Mouse (Mus musculus): ENCODE measurements around the gene Pth2. TPM values are rescaled to one million over a fixed set of nuclear protein-coding genes. Genes with fewer than 3 reads are reported as not detected.

Pth2 gene
- polyA plus RNA-seq, 1 experiment from 2014 or later: not detected

- no peaks in the 10 kb centered on the region for H3K9me3 ChIP-seq (replicated peaks)
- H3K4me1 ChIP-seq: peaks cover 34% of the 10 kb centered on the region
- H3K27me3 ChIP-seq (ENCODE audit: low read depth, poor library complexity, severe bottlenecking): no peaks in the 10 kb centered on the region
- H3K27ac ChIP-seq: peak overlapping the region; percentile 98; the same call in 1 of the 2 replicates
- no peak for DNase-seq (ENCODE audit: low spot score)
- H3K4me3 ChIP-seq: no peak overlapping the region
- 87% methylated on average over 9 of the region's 9 CpGs for WGBS
- H3K36me3 ChIP-seq: peaks cover 38% of the 10 kb centered on the region
Observed at GRCm38 (mm10) chr7:45155590-45155989, 25.2 kb upstream of the Pth2 start.

- DNase-seq (ENCODE audit: low spot score): no peak
- WGBS: 97% methylated on average over 15 of the region's 15 CpGs
- Histone ChIP-seq H3K27me3 (ENCODE audit: low read depth, poor library complexity, severe bottlenecking) (no peaks in the 10 kb centered on the region), H3K4me1 (peaks cover 28% of the 10 kb centered on the region), H3K27ac (no peak overlapping the region), H3K36me3 (peaks cover 44% of the 10 kb centered on the region), H3K9me3 (replicated peaks) (no peaks in the 10 kb centered on the region), H3K4me3 (no peak overlapping the region)
Observed at GRCm38 (mm10) chr7:45156206-45156605, 24.6 kb upstream of the Pth2 start.

GRCm38 (mm10) chr7:45157459-45157858, 23.3 kb upstream of the Pth2 start:
- H3K9me3 ChIP-seq (replicated peaks): no peaks in the 10 kb centered on the region
- H3K36me3 ChIP-seq: peaks cover 44% of the 10 kb centered on the region
- WGBS: 88% methylated on average over 14 of the region's 14 CpGs
- H3K4me1 ChIP-seq: peaks cover 29% of the 10 kb centered on the region
- H3K27me3 ChIP-seq (ENCODE audit: low read depth, poor library complexity, severe bottlenecking): peaks cover 3% of the 10 kb centered on the region
- H3K4me3 ChIP-seq: no peak overlapping the region
- no peak for DNase-seq (ENCODE audit: low spot score)
- no peak overlapping the region for H3K27ac ChIP-seq

- DNase-seq (ENCODE audit: low spot score): no peak
- peaks cover 32% of the 10 kb centered on the region for H3K4me1 ChIP-seq
- H3K9me3 ChIP-seq (replicated peaks): no peaks in the 10 kb centered on the region
- no peak overlapping the region for H3K27ac ChIP-seq
- peaks cover 44% of the 10 kb centered on the region for H3K36me3 ChIP-seq
- no peak overlapping the region for H3K4me3 ChIP-seq
- H3K27me3 ChIP-seq (ENCODE audit: low read depth, poor library complexity, severe bottlenecking): peaks cover 18% of the 10 kb centered on the region
- 93% methylated on average over 6 of the region's 6 CpGs for WGBS
Observed at GRCm38 (mm10) chr7:45158991-45159390, 21.8 kb upstream of the Pth2 start.

GRCm38 (mm10) chr7:45160316-45160800, 20.4 kb upstream of the Pth2 start:
- peaks cover 44% of the 10 kb centered on the region for H3K36me3 ChIP-seq
- no peaks in the 10 kb centered on the region for H3K9me3 ChIP-seq (replicated peaks)
- WGBS: 92% methylated on average over 6 of the region's 6 CpGs
- H3K27ac ChIP-seq: no peak overlapping the region
- DNase-seq (ENCODE audit: low spot score): no peak
- peaks cover 26% of the 10 kb centered on the region for H3K4me1 ChIP-seq
- peaks cover 32% of the 10 kb centered on the region for H3K27me3 ChIP-seq (ENCODE audit: low read depth, poor library complexity, severe bottlenecking)
- H3K4me3 ChIP-seq: no peak overlapping the region

- WGBS: 90% methylated on average over 3 of the region's 3 CpGs
- Histone ChIP-seq H3K27ac (no peak overlapping the region), H3K9me3 (replicated peaks) (no peaks in the 10 kb centered on the region), H3K4me3 (no peak overlapping the region), H3K36me3 (peaks cover 44% of the 10 kb centered on the region), H3K4me1 (peaks cover 23% of the 10 kb centered on the region), H3K27me3 (ENCODE audit: low read depth, poor library complexity, severe bottlenecking) (peaks cover 37% of the 10 kb centered on the region)
- no peak for DNase-seq (ENCODE audit: low spot score)
Observed at GRCm38 (mm10) chr7:45160866-45161265, 19.9 kb upstream of the Pth2 start.

- 4% methylated on average over 35 of the region's 35 CpGs for WGBS
- H3K36me3 ChIP-seq: peaks cover 41% of the 10 kb centered on the region
- H3K4me1 ChIP-seq: peaks cover 23% of the 10 kb centered on the region
- H3K4me3 ChIP-seq: peak overlapping the region; percentile 49
- peak overlapping the region; percentile 56 for H3K27ac ChIP-seq
- peaks cover 47% of the 10 kb centered on the region for H3K27me3 ChIP-seq (ENCODE audit: low read depth, poor library complexity, severe bottlenecking)
- H3K9me3 ChIP-seq (replicated peaks): no peaks in the 10 kb centered on the region
- peak; percentile 94 for DNase-seq (ENCODE audit: low spot score)
Observed at GRCm38 (mm10) chr7:45161612-45162473, 19.0 kb upstream of the Pth2 start.

GRCm38 (mm10) chr7:45162551-45162950, 18.2 kb upstream of the Pth2 start:
- Histone ChIP-seq H3K36me3 (peaks cover 36% of the 10 kb centered on the region), H3K27ac (no peak overlapping the region), H3K4me3 (peak overlapping the region; percentile 49), H3K27me3 (ENCODE audit: low read depth, poor library complexity, severe bottlenecking) (peaks cover 54% of the 10 kb centered on the region), H3K9me3 (replicated peaks) (no peaks in the 10 kb centered on the region), H3K4me1 (peaks cover 23% of the 10 kb centered on the region)
- WGBS: 28% methylated on average over 6 of the region's 6 CpGs
- DNase-seq (ENCODE audit: low spot score): no peak

GRCm38 (mm10) chr7:45162996-45163615, 17.7 kb upstream of the Pth2 start:
- Histone ChIP-seq H3K27me3 (ENCODE audit: low read depth, poor library complexity, severe bottlenecking) (peaks cover 60% of the 10 kb centered on the region), H3K27ac (no peak overlapping the region), H3K4me1 (peaks cover 27% of the 10 kb centered on the region), H3K36me3 (peaks cover 31% of the 10 kb centered on the region), H3K4me3 (peak overlapping the region; percentile 54; the same call in 1 of the 2 replicates), H3K9me3 (replicated peaks) (no peaks in the 10 kb centered on the region)
- WGBS: 74% methylated on average over 9 of the region's 9 CpGs
- no peak for DNase-seq (ENCODE audit: low spot score)

- 0 out of 2 replicates have a peak, but pooled peaks cover 3% of the 10 kb centered on the region for H3K9me3 ChIP-seq (replicated peaks)
- H3K27me3 ChIP-seq (ENCODE audit: low read depth, poor library complexity, severe bottlenecking): peaks cover 68% of the 10 kb centered on the region
- H3K4me1 ChIP-seq: peaks cover 27% of the 10 kb centered on the region
- no peak within 1 kb of the TSS for H3K27ac ChIP-seq
- WGBS: 1% methylated on average over 41 of the region's 41 CpGs
- peak within 1 kb of the TSS; percentile 54 for H3K4me3 ChIP-seq
- peaks cover 23% of the 10 kb centered on the region for H3K36me3 ChIP-seq
- peak; percentile 65 for DNase-seq (ENCODE audit: low spot score)
Observed at GRCm38 (mm10) chr7:45163735-45164490, 16.9 kb upstream of the Pth2 start, which contains the start of gene Slc17a7. Gene Slc17a7, plus strand, starts transcription at chr7:45163949.

- DNase-seq (ENCODE audit: low spot score): no peak
- Histone ChIP-seq H3K27me3 (ENCODE audit: low read depth, poor library complexity, severe bottlenecking) (peaks cover 77% of the 10 kb centered on the region), H3K4me1 (peaks cover 27% of the 10 kb centered on the region), H3K36me3 (peaks cover 18% of the 10 kb centered on the region), H3K9me3 (replicated peaks) (peaks cover 12% of the 10 kb centered on the region), H3K4me3 (no peak overlapping the region), H3K27ac (no peak overlapping the region)
- 58% methylated on average over 5 of the region's 5 CpGs for WGBS
Observed at GRCm38 (mm10) chr7:45164833-45165232, 16.0 kb upstream of the Pth2 start.

GRCm38 (mm10) chr7:45165701-45166100, 15.1 kb upstream of the Pth2 start:
- H3K36me3 ChIP-seq: peaks cover 12% of the 10 kb centered on the region
- H3K4me1 ChIP-seq: peaks cover 27% of the 10 kb centered on the region
- peaks cover 21% of the 10 kb centered on the region for H3K9me3 ChIP-seq (replicated peaks)
- no peak overlapping the region for H3K4me3 ChIP-seq
- H3K27ac ChIP-seq: no peak overlapping the region
- 48% methylated on average over 11 of the region's 11 CpGs for WGBS
- no peak for DNase-seq (ENCODE audit: low spot score)
- peaks cover 86% of the 10 kb centered on the region for H3K27me3 ChIP-seq (ENCODE audit: low read depth, poor library complexity, severe bottlenecking)
